Mouse (Mus musculus): ENCODE measurements around the gene Klhl29.
"Not testable (repeated sequence)": the region's sequence is repeated elsewhere in the genome, so short reads cannot be mapped to it uniquely, and the experiment has no call there.

Klhl29 gene

DNA sequence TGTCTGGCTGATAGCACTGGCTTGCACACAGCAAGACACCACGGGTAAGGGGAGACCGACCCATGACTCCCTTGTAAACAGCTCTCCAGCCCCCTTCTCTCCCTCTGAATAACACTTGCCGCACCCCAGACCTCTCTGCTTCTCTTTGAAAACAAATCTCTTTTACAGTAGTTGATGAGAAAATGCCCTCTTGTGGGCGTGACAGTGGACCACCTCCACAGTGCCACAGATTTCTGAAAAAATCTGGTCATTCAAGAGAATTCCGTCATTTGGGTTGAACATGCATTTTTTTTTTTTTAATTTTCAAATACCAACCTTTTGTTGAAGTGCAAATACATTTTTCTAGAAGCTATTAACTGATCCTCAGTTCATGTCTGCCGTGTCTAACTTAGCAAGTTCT, 17.0 kb downstream of the Klhl29 start:
- DNase-seq (ENCODE audit: low spot score), result no peak

DNA sequence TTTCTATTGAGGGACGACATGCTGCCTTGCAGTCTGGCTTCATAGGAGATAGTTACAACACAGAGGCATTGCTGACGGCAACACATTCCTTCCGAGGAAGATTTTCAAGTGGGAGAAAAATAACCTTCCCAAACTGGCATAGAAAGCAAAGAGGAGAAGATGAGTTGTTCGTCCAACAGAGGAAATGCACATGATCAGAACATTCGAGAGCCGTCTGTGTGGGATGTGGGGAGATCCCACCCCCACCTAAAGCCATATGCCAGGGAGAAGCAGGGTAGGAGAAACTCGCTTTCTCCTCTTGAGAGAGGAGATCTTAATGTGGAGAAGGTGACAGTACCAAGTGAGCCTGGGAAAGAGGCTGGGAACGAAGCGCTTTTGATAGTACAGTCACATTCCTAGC, 22.1 kb downstream of the Klhl29 start:
- DNase-seq (ENCODE audit: low spot score), result no peak

DNA sequence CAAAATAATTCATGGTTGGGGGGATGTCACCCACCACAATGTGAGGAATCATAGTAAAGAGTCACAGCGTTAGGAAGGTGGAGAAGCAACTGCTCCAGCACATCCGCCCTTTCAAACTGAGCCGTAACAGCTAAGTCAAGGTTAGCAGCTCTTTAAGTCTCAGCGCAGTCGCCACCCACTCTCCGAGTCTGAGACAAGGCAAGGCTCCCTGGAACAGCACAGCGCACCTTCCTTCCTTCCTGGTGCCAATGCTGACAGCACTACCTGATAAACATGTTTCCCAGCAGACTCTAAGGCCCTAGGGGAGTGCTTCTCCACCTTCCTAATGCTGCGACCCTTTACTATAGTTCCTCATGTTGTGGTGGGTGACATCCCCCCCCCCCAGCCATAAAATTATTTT, 22.7 kb downstream of the Klhl29 start:
- no peak for DNase-seq (ENCODE audit: low spot score)

DNA sequence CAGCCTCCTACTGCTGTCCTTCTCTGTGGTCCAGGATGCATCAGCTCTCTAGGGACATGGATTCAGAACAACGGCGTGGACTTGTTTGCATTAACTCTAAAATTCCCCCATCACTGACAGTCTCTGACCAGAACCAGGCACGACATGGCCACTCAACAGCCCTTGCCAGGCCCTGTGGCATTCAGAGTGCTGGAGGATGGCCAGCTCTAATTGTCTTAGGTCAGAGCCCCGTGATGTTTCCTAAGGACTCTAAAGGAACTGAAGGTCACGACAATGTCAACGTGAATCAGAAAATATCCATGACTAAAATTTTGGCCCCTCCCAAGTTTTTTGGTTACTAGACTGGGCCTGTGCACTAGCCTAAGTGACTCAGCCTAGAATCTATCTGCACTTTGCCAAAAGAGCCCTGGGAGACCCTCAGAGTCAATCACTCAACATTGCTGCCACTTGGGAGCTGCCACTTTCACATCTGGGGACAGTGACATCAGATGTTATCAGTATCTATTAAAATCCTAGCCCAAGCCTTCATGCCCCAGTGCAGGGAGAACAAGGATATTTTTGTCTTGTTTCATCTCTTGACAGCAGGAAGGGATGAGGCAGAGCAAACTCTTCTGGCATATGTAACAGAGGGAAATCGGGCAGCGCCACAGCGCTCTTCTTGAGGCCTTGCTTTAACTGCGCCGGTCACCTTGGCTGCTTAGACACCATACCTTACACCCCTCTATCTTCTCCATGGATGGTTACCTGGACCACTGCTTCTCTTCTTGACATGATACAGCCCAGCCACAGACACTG, 24.8 kb downstream of the Klhl29 start:
- no peak for DNase-seq (ENCODE audit: low spot score)

DNA sequence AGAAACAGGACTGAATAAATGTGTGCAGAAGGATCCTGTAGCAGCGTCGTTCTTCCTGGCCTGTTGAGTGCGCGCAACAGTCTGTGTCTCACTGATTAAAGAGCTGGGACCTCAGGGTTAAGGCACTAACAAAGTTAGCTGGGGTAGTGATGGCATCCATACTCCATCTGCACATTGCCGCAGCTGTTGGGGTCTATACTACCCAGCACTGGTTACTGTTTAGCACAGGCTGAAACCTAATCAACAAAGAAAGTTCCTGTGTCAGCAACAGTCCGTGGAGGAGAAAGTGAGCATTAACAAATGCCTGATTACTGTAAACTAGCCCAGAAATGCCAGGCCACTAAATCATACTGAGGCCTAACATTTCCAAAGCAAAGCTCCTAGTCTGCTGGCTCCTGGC, 30.4 kb downstream of the Klhl29 start:
- no peak for DNase-seq (ENCODE audit: low spot score)

DNA sequence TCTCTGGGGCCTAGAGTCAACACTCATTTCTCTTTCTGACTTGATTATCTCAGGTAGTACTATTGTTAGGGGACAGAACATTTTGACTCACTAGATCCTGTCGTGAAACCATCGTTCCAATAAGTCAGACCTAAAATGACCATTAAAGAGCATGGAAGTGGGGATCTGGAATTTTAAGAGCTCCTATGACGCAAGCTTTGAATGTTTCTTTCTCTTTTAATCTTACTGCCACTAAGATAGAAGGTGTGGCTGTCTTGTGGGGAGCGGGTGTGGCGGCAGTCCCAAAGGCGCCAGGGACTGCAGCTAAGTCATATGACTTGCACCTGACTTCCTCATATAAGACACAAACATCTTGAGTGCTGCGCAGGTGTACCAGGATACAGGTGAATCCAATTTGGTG, 31.0 kb downstream of the Klhl29 start:
- not testable (repeated sequence) for DNase-seq (ENCODE audit: low spot score)

DNA sequence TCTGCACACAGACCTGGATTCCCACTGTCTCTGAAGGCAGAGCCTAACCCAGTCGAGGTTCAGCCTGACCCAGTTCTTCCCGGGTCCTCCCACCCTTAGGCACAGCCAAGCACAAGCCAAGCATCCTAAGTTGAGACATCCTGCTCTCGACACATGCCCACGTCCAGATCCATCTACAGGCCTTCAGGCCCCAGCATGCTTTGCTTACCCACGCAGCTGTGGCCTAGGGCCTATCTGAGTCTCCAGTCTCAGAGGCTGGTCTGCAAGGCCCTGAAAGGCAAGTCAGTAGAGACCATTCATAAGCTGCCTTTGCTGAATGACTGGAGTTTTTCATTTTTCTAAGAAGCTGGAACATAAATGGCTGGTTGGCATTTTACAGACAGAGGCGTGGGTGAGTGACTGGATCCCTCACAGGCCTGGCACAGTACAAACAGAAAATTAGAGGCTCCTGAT, 35.3 kb downstream of the Klhl29 start:
- DNase-seq (ENCODE audit: low spot score), result no peak

DNA sequence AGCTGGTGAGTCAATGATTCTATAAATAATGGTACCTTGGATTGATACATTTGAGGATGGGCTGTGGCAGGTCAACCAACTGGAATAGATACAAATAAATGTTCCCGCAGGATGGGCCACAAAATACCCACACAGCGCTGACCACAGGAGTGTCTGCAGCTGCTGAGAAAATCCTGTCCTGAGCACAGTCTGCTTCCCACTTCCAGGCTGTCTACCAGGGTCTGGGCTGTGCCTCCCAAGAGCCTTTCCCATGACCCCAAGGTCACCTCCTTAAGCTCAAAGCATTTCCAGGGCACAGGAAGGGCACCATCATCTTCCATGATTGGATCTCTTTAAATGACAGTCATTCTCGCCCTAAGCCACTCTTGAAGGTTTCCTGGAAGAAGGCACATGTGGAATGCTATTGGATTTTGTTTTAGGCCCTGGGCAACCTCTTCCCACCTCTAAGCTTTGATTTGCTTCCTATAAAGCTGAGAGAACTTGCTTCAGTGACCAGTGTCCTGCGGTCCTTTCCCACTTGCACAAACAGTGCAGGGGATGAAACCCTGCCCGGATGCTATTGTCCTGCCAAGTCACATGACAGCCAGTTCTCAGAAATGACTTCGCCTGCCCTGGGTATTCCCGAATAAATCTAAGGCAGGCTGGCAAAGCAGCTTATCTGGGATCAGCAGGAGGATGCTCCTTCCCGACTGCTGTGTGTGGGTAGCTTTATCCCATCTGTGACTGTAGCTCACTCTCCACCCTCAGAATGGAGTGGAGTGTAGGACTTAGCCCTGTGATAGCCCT, 38.4 kb downstream of the Klhl29 start:
- DNase-seq (ENCODE audit: low spot score), result peak; percentile 38

DNA sequence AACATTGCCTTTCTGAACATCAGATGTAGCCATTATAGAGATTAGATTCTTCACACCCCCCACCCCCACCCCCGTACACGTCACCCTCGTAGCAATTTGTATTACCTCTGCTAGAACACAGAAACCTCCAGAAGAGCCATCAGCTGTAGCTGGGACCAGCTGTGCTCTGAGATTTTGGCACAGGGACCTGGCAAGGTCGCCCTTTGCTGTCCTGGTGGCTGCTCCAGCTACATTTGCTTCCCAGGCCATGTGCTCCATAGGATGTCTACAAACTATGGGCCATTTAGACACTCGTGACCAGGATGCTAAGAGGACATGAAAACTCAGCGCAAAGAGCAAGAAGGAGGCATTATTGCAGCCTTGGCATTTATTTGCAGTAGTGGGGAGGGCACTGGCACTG, 39.2 kb downstream of the Klhl29 start:
- no peak for DNase-seq (ENCODE audit: low spot score)

DNA sequence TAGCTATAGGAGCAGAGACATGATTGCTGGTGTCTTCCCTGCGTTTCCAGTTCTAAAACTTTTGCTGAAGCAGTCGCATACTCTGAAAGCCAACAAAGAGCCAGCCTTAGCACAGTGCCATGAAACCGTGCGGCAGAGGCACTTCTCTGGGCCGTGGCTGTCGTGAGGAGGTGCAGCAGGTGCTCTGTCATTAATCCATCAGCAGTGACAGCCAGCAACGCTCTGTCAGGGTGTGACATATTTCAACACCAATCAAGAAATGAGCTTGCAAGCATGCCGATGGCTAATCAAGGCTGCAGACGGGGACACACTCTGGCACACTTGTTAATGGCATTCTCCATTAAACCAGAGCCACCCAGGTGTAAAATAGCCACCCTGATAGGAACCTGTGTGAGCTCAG, 40.5 kb downstream of the Klhl29 start:
- DNase-seq (ENCODE audit: low spot score), result no peak

DNA sequence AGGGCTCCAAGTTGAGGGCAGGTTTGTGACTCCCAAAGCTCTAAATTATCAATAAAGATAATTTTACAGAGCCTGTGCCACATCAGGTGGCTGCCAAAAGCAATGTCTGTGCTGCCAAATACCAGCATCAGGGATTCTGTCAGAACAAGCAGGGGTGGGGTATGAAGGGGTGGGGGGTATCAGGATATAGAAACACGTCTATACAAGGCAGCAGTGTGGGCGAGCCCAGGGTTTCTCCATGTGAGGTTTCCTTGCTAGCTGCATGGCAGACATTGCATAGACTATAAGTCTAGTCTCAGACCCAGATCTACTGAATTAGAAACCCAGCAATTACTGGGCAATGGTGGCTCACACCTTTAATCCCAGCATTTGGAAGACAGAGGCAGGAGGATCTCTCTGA, 41.3 kb downstream of the Klhl29 start:
- DNase-seq (ENCODE audit: low spot score), result no peak

DNA sequence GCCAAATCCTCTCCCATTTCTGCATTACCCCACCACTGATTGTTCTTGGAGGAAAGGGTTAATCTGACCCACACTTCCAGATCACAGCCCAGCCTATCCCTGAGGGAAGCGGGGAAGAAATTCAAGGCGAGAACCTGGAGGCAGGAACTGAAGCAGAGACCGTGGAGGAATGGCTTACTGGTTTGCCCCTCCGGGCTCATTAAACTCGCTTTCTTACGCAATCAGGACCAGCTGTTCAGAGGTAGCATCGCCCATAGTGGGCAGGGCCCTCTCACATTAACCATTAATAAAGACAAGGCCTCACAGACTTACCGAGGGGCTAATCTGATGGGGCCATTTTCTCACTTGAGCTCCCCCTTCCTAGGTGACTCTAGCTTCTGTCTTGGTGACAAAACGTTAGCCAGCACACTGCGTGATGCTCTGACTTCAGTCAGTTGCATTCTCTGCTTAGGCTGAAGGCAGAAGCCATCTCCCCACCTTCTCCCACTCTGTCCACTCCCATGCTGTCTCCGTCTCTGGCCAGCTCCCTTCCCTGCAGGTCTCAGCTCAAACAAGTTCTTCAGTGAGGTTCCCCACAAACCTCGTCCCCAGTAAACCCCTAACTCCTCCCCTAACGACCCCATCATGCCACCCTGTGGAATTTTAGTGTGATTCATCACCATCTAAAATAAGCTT, 43.5 kb downstream of the Klhl29 start:
- DNase-seq (ENCODE audit: low spot score), result no peak

DNA sequence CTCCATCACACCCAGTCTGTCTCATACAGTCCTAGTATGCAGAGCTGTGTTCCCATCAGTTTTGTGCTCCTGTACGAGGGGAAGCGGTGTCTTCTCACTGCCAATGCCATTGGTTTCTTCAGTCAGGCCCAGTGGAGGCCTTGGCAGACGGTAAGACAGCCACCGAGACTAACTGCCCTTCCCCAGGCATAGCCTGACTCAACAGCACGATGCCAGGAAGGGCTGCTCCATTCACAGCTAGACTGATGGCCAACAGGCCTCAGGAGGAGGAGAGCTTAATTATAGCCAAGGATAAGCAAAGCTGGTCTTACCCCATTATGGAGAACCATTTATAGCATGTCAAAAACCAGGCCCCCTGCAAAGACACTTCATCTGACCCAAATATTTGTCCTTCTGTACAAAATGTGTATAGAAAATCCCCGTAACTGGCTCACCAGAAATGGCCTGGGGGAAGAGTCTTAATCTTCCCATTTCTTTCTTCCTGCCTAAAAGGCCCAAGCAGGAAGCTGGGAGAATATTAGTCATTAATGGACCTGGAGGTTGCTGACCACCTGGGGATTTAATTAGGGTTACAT, 44.9 kb downstream of the Klhl29 start:
- no peak for DNase-seq (ENCODE audit: low spot score)

DNA sequence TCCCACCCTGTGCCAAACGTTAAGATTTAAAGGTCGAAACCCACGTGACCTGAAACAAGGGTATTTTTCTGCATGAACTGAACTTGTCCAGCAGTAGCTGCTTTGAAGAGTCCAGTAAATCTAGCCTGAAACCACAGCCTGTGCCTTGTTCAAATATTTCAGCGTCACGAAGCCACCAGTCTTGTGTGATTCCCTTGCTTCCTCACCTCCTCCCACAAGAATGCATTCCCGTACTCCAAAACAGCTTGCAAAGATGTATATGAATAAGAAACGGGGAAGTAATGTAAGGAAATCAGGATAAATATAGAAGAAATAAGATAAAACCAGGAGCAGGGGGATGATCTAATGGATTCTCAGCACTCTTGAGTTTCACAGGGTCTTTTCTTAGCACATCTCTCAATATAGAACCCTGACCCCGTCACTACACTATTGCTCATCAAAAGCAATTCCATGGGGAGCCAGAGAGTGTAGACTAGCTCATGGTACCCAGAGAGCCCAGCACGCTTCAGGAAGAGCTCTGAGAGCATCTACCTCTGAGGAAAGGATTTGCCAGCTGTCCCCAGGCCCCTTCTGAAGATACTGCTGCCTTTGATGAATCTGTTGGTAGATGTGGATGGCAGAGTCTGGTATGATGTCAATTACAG, 52.9 kb downstream of the Klhl29 start:
- no peak for DNase-seq (ENCODE audit: low spot score)

DNA sequence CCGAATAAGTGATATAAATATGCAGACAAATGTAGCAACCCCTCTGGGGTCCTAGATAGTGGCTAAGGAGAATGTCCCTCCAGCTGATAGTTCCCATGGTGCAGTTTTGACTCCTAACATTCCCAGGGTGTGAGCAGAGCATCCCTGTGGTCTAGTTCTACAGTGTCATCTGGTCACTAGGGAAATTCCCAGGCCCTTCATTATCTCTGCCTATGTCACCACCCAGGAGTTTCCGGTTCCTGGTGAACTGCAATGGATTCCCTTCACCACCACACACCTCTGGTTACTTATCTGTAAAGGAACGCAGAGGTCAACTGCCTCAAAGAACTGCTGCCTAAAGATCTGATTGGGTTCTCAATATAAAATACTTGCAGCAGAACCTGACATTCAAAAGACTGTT, 54.5 kb downstream of the Klhl29 start:
- DNase-seq (ENCODE audit: low spot score), result no peak

DNA sequence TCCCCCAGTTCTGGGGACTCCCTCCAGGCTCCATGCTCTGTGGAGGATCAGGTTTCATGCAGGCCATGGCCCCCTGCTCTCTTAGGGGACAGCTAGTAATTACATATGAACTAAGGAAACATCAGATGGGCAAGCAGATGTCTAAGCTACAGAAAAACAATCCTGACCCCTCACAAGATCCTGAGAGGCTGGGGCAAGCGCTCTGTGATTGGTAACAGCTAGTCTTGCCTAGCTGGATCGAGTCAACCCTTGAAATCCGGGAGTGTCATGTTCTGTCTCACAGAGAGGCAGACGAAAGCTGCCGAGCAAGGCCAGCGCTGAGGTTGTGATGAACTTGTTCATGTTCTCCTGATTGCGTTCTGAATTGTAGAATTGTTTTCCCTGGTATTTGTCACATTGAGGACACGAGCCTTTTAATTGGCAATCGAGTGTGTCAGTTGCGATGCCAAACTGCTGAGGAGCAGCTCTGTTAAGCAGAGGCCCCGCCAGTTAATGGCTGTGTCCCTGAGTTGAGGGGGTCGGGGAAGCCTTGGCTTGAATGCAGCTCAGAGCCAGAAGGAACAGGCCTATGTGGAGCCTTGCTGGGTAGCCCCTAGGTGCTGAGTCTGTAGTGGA, 56.0 kb downstream of the Klhl29 start:
- peak; percentile 10 for DNase-seq (ENCODE audit: low spot score)

DNA sequence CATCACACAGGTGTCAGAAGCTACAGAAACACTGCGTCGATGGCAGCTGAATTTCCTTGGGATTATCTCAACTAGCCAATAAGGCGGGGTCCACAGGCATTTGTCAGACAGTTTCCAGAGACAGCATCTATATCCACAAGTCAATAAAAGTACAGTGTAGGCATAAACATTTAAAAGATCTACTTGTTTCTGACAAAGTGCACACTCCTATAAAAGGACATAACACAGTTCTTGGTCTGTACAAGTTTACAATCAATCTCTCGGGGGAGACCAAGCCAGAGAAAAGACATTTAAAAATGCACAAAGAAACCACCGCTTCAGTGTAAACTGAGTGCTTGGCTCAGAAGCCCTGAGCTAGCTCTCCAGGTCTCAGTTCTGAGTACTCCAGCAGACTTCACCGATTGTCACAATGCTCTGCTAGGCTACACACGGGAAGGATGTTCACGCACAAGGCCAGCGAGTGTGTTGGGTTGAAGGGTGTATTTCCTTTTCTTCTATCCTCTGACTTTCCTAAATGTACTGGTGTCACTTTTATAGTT, 59.4 kb downstream of the Klhl29 start:
- no peak for DNase-seq (ENCODE audit: low spot score)

DNA sequence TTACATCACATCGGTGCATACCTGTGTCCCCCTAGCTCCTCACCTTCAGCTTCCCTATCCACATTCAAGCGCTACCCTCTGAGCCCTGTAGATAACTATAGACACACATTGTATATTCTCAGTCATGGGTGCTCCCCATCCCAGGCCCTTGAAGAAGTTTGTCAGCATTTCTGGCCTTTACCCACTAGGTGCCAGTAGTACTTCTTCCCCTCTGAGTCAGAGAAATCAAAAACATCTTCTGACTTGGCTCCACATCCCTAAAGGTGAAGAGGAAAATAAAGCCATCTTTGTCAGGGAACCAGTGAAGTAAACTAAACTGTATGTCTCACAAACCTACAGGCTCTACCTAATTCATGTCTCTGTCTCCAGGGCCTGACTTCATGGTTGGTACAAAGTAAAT, 67.6 kb downstream of the Klhl29 start:
- no peak for DNase-seq (ENCODE audit: low spot score)

DNA sequence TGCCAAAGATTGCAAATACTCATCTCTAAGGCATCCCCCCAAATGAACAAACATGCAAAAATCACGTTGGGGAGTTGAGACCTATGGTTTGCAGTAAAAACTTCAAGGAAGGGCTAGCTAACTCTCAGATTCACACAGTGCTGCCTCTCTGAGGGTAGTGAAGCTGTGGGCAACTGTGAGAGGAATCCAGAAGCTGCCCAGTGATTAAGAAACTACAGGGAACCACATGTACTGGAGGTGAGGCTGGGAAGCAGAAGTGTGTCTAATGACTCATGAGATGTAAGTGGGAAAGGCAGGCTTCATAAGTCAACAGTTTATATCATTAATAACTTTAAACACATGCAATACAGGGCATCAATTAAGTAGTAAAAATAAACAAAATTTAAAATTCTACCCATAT, 70.0 kb downstream of the Klhl29 start:
- DNase-seq (ENCODE audit: low spot score), result no peak

DNA sequence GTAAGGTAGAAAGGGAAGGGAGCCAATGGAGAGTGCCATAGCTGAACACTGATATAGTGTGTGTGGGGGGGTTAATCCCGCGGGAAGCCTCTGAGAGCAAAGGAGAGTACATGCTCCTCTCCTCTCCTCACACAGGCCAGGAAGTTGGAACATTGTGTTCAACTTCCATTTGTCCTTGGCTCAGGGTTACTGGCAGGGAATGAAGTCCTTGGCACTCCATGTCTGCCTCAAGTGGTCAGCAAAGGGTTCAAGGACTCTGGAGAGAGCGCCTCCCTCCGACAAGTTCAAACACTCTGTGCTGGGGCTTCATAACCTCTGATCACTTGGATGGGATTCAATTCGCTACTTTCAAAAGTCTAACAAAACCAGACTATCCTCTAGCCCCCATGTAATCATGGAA, 71.6 kb downstream of the Klhl29 start:
- no peak for DNase-seq (ENCODE audit: low spot score)

DNA sequence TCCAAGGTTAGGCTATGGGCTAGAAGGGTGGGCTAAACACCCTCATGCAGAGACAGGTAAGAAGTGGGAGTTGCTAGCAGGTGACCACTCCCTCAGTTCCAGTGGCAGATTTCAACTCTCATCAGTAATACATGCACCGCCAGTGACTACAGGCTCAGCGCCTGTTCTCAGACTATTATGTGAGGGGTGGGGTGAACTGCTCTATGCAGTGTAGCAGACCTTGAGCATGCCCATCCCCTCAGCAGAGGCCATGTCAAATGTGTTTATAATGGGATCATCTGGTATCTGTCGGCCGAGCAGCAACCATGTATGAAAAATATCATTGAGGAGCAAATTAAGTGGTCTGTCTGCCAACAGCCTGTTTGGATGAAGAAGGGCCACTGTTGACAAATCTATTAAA, 72.4 kb downstream of the Klhl29 start:
- DNase-seq (ENCODE audit: low spot score), result no peak
